Mouse (Mus musculus): ENCODE measurements at regions not wholly inside any gene's neighbourhood (a gene's known extent, or its start where the extent isn't known, plus 50 kb on each side); places are given as distances from the start of the nearest gene placed in this dataset.

- 72% methylated on average over 3 of the region's 3 CpGs for WGBS
- Histone ChIP-seq H3K9ac (no peak overlapping the region), H3K27me3 (no peaks in the 10 kb centered on the region), H3K27ac (no peak overlapping the region), H3K4me3 (no peak overlapping the region), H3K4me2 (no peak overlapping the region), H3K4me1 (no peaks in the 10 kb centered on the region), H3K9me3 (no peaks in the 10 kb centered on the region), H3K36me3 (no peaks in the 10 kb centered on the region)
- ATAC-seq (ENCODE audit: borderline replicate concordance, extremely low read depth, low FRiP score, low TSS enrichment), result no peak
These were observed 185.9 kb upstream of the Bcl6 start for GRCm38 (mm10) chr16:24174595-24174994.

GRCm38 (mm10) chr16:24173783-24174518 lies 185.3 kb upstream of the Bcl6 start:
- no peak for ATAC-seq (ENCODE audit: borderline replicate concordance, extremely low read depth, low FRiP score, low TSS enrichment)
- no peaks in the 10 kb centered on the region for H3K27me3 ChIP-seq
- 82% methylated on average over 5 of the region's 5 CpGs for WGBS

GRCm38 (mm10) chr16:24172653-24173052 lies 184.0 kb upstream of the Bcl6 start:
- Histone ChIP-seq H3K4me2 (no peak overlapping the region), H3K27ac (no peak overlapping the region), H3K9me3 (no peaks in the 10 kb centered on the region), H3K4me3 (no peak overlapping the region), H3K4me1 (no peaks in the 10 kb centered on the region), H3K27me3 (no peaks in the 10 kb centered on the region), H3K36me3 (no peaks in the 10 kb centered on the region), H3K9ac (no peak overlapping the region)
- ATAC-seq (ENCODE audit: borderline replicate concordance, extremely low read depth, low FRiP score, low TSS enrichment), result no peak
- WGBS, result 94% methylated on average over 2 of the region's 2 CpGs

More at GRCm38 (mm10) chr16:24173783-24174518, 185.3 kb upstream of the Bcl6 start:
- H3K9ac ChIP-seq, result no peak overlapping the region
- no peak overlapping the region for H3K4me3 ChIP-seq
- H3K4me2 ChIP-seq, result no peak overlapping the region
- H3K27ac ChIP-seq, result no peak overlapping the region
- H3K4me1 ChIP-seq, result no peaks in the 10 kb centered on the region
- no peaks in the 10 kb centered on the region for H3K36me3 ChIP-seq
- no peaks in the 10 kb centered on the region for H3K9me3 ChIP-seq

- ATAC-seq (ENCODE audit: borderline replicate concordance, extremely low read depth, low FRiP score, low TSS enrichment), result no peak
- Histone ChIP-seq H3K9ac (no peak overlapping the region), H3K4me1 (no peaks in the 10 kb centered on the region), H3K4me2 (no peak overlapping the region), H3K36me3 (no peaks in the 10 kb centered on the region), H3K4me3 (no peak overlapping the region), H3K27ac (no peak overlapping the region), H3K27me3 (no peaks in the 10 kb centered on the region), H3K9me3 (no peaks in the 10 kb centered on the region)
- 80% methylated on average over 5 of the region's 5 CpGs for WGBS
These were observed 183.4 kb upstream of the Bcl6 start for GRCm38 (mm10) chr16:24172065-24172464.

GRCm38 (mm10) chr16:24171161-24171560 lies 182.5 kb upstream of the Bcl6 start:
- no peaks in the 10 kb centered on the region for H3K36me3 ChIP-seq
- no peaks in the 10 kb centered on the region for H3K27me3 ChIP-seq
- no peaks in the 10 kb centered on the region for H3K9me3 ChIP-seq
- no peak for ATAC-seq (ENCODE audit: borderline replicate concordance, extremely low read depth, low FRiP score, low TSS enrichment)
- H3K9ac ChIP-seq, result no peak overlapping the region
- no peak overlapping the region for H3K4me3 ChIP-seq
- H3K4me1 ChIP-seq, result no peaks in the 10 kb centered on the region
- no peak overlapping the region for H3K27ac ChIP-seq
- WGBS, result 74% methylated on average over 4 of the region's 4 CpGs
- no peak overlapping the region for H3K4me2 ChIP-seq

- Histone ChIP-seq H3K27ac (no peak overlapping the region), H3K4me2 (no peak overlapping the region), H3K27me3 (no peaks in the 10 kb centered on the region), H3K9me3 (no peaks in the 10 kb centered on the region), H3K36me3 (no peaks in the 10 kb centered on the region), H3K4me1 (peaks cover 13% of the 10 kb centered on the region), H3K9ac (no peak overlapping the region), H3K4me3 (no peak overlapping the region)
- no peak for ATAC-seq (ENCODE audit: borderline replicate concordance, extremely low read depth, low FRiP score, low TSS enrichment)
These were observed 177.8 kb upstream of the Bcl6 start for GRCm38 (mm10) chr16:24166496-24166895.

GRCm38 (mm10) chr16:24165461-24166081 lies 176.9 kb upstream of the Bcl6 start:
- H3K4me1 ChIP-seq, result peaks cover 13% of the 10 kb centered on the region
- peak; percentile 27; the same call in 1 of the 2 replicates for ATAC-seq (ENCODE audit: borderline replicate concordance, extremely low read depth, low FRiP score, low TSS enrichment)
- no peak overlapping the region for H3K4me2 ChIP-seq
- no peaks in the 10 kb centered on the region for H3K36me3 ChIP-seq
- H3K4me3 ChIP-seq, result no peak overlapping the region
- no peaks in the 10 kb centered on the region for H3K27me3 ChIP-seq
- H3K9ac ChIP-seq, result no peak overlapping the region
- WGBS, result 40% methylated on average over 11 of the region's 11 CpGs
- no peaks in the 10 kb centered on the region for H3K9me3 ChIP-seq
- peak overlapping the region; percentile 72 for H3K27ac ChIP-seq

- H3K4me1 ChIP-seq, result peaks cover 12% of the 10 kb centered on the region
- no peak overlapping the region for H3K9ac ChIP-seq
- H3K9me3 ChIP-seq, result no peaks in the 10 kb centered on the region
- no peak overlapping the region for H3K4me2 ChIP-seq
- no peak overlapping the region for H3K4me3 ChIP-seq
- 56% methylated on average over 5 of the region's 5 CpGs for WGBS
- no peak for ATAC-seq (ENCODE audit: borderline replicate concordance, extremely low read depth, low FRiP score, low TSS enrichment)
- no peak overlapping the region for H3K27ac ChIP-seq
- H3K36me3 ChIP-seq, result no peaks in the 10 kb centered on the region
- H3K27me3 ChIP-seq, result no peaks in the 10 kb centered on the region
These were observed 172.1 kb upstream of the Bcl6 start for GRCm38 (mm10) chr16:24160705-24161285.

GRCm38 (mm10) chr16:24159336-24159735 lies 170.7 kb upstream of the Bcl6 start:
- no peak for ATAC-seq (ENCODE audit: borderline replicate concordance, extremely low read depth, low FRiP score, low TSS enrichment)
- no peaks in the 10 kb centered on the region for H3K27me3 ChIP-seq
- H3K4me2 ChIP-seq, result no peak overlapping the region
- H3K36me3 ChIP-seq, result no peaks in the 10 kb centered on the region
- no peak overlapping the region for H3K4me3 ChIP-seq
- 60% methylated on average over 2 of the region's 2 CpGs for WGBS
- H3K9ac ChIP-seq, result no peak overlapping the region
- 0 out of 2 replicates have a peak, but pooled peaks cover 7% of the 10 kb centered on the region for H3K4me1 ChIP-seq
- no peaks in the 10 kb centered on the region for H3K9me3 ChIP-seq
- H3K27ac ChIP-seq, result no peak overlapping the region

- 0 out of 2 replicates have a peak, but pooled peaks cover 4% of the 10 kb centered on the region for H3K4me1 ChIP-seq
- H3K27me3 ChIP-seq, result no peaks in the 10 kb centered on the region
- H3K4me2 ChIP-seq, result no peak overlapping the region
- no peak for ATAC-seq (ENCODE audit: borderline replicate concordance, extremely low read depth, low FRiP score, low TSS enrichment)
- no peaks in the 10 kb centered on the region for H3K36me3 ChIP-seq
- no peaks in the 10 kb centered on the region for H3K9me3 ChIP-seq
- H3K4me3 ChIP-seq, result no peak overlapping the region
- H3K27ac ChIP-seq, result no peak overlapping the region
- 91% methylated on average over 2 of the region's 2 CpGs for WGBS
- no peak overlapping the region for H3K9ac ChIP-seq
These were observed 169.1 kb upstream of the Bcl6 start for GRCm38 (mm10) chr16:24157753-24158152.

- whole genome bisulfite sequencing, result 68% methylated on average over 6 of the region's 6 CpGs
- Histone ChIP-seq H3K4me2 (no peak overlapping the region), H3K27ac (no peak overlapping the region), H3K9ac (no peak overlapping the region), H3K36me3 (no peaks in the 10 kb centered on the region), H3K4me3 (no peak overlapping the region), H3K27me3 (no peaks in the 10 kb centered on the region), H3K4me1 (0 out of 2 replicates have a peak, but pooled peaks cover 4% of the 10 kb centered on the region), H3K9me3 (no peaks in the 10 kb centered on the region)
- no peak for ATAC-seq (ENCODE audit: borderline replicate concordance, extremely low read depth, low FRiP score, low TSS enrichment)
These were observed 168.2 kb upstream of the Bcl6 start for GRCm38 (mm10) chr16:24156729-24157430.
